Mouse (Mus musculus) CD4-positive naive resting alpha-beta T cell, adult 57 days (primary cell): ENCODE measurements around the gene Gpr85. TPM values are rescaled to one million over a fixed set of nuclear protein-coding genes. Genes with fewer than 3 reads are reported as not detected.

Experiments used
- total RNA-seq: library from RNA; stranded (reverse); gene quantifications from one replicate; pipeline ENCODE4 v1.2.4, GENCODE M21; 2023

Gpr85 gene
- total RNA-seq = 0.30 TPM

GRCm38 (mm10) chr6:13839345-13840054 lies at the start of gene Gpr85:
Gpr85 (minus strand) TSS chr6:13839942.

GRCm38 (mm10) chr6:13870919-13871624 lies 31.3 kb upstream of the Gpr85 start, which contains the start of gene 2610001J05Rik:
2610001J05Rik (minus strand) TSS chr6:13871518.

Other genes starting within 250 kb of the Gpr85 start
- gene Tmem168, start 231.8 kb downstream of the Gpr85 start, total RNA-seq = 48.8 TPM
- 24.0 TPM for gene Bmt2, start 162.0 kb downstream of the Gpr85 start, total RNA-seq
- 32.1 TPM for gene 2610001J05Rik, start 31.6 kb upstream of the Gpr85 start, total RNA-seq